Mouse (Mus musculus): ENCODE measurements around the gene Gm5134.

DNA sequence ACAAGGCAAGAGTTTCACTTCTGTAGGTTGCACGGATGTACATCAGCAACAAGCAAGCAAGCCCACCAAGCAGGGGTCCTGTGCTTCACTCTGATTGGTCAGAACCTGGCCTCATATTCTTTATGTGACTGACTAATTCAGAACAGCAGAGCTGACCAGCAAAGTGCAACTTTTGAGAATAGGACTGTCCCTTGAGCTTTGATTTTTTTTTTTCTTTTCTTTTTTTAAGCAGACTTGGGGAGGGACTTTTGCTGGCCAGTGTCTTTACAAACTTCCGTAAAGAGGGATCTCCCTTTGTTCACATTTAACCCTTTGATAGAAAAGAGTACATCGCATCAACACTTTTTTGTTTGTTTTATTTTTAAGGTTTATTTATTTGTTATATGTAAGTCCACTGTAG lies 55.5 kb downstream of the Gm5134 start:
- TF ChIP-seq CTCF (IDR thresholded peaks at IDR 0.05; ENCODE audit: low read depth) (no peak), EP300 (IDR thresholded peaks at IDR 0.05; ENCODE audit: low read depth) (no peak)

Data from liver, postnatal 0 days (tissue).